In the genomic region with DNA sequence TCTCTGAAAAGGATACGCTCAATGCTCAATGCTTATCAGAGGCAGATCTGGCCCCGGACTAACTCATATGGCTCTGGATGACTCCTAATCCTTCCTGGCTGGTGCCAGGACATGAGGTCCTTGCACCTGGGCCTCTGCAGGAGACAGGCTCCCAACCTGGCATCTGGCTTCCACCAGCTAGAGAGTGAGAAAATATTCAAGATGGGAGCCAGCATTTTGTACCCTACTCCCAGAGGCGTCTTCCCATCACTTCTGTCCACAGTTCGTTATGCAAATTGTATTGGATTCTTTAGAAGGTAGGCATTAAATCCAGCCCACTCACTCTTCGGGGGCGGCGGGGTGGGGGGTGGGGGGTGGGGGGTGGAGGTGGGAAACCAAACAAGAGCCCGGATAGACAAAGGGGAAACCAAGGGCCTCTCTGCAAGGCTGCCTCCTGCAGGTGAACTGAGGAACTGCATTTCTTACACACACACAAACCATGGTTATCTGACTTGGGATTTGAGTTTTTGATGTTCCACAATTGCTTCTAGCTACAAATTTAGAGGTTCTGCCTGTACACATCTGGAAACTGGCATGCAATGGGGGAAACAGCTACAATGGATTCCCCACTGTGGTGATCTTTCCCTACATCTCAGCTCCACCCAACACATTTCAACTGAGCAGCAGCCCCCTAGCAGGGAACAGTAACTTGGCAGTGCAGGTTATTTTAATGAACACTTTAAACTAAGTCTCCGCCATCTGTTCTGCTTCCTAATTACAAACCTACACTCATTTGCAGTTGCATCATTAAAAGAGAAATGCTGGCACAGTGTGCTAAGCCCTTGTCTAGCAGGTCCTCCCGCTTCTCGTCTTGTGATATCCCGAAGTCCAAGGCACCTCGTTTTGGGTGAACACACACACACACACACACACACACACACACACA, we compare ENCODE assay signal across 9 mouse cellular contexts.
DNase-seq lines count a peak whose midpoint lies in the region; ATAC-seq lines count a peak whose summit lies in the region.
"Had no signal": no experiment of that assay in that cellular context is flagged by ENCODE, and none has a peak within 500 bp of the region (broad histone marks: within the 10 kb centered on the region; RNA-seq: fewer than 3 reads in every experiment).

No protein-coding gene starts in this region.

- peak; percentile 71 to 73 for DNase-seq in cerebellum, postnatal 14 days
- no peak for DNase-seq in cerebellum, postnatal 36 days
- peak; percentile 33 to 55 for DNase-seq in right cerebral cortex, adult 2 months (ENCODE audit: low spot score in 2 of 2)
- DNase-seq in right cerebral cortex, postnatal 4 days: no peak
- peak; percentile 33 for DNase-seq in left cerebral cortex, adult 11 months (ENCODE audit: low spot score)
- DNase-seq in spleen, adult 18-20 months: no peak
- no peak for DNase-seq in yolk sac, embryonic 10.5 days (ENCODE audit: low spot score)
- DNase-seq: kidney, postnatal 14 days had no signal

- no peak for ATAC-seq in megakaryocyte-erythroid progenitor cell, adult 5-6 weeks (replicated peaks; ENCODE audit: low FRiP score, low TSS enrichment, poor library complexity, severe bottlenecking)

Comparison
In these comparisons a context has a peak if more than half of its experiments do, and no peak if none do; other contexts are left out.
1. DNase-seq: peak in cerebellum, postnatal 14 days (2 of 2), right cerebral cortex, adult 2 months (2 of 2) and left cerebral cortex, adult 11 months (single experiment); none in cerebellum, postnatal 36 days (0 of 2), right cerebral cortex, postnatal 4 days (single experiment), spleen, adult 18-20 months (0 of 2) and yolk sac, embryonic 10.5 days (single experiment).